Mouse (Mus musculus) embryonic facial prominence, embryonic 15.5 days (tissue): ENCODE measurements around the gene Prr18. TPM values are rescaled to one million over a fixed set of nuclear protein-coding genes. Genes with fewer than 3 reads are reported as not detected.
A peak's percentile ranks its signal among the peaks of the same experiment; 100 is the strongest.

ENCODE experiments used
- ATAC-seq: fragments of 200-750 bp; cut with Nextera tagmentation; 2 replicates; pipeline ENCODE4 v1.8.0; 2017; ENCODE audit warnings: low read depth, moderate TSS enrichment; ENCODE audit not compliant: insufficient number of reproducible peaks, low FRiP score, low TSS enrichment
- H3K27ac ChIP-seq: fragments of 300-500 bp; sonication (generic); replicated peaks from 2 replicates; pipeline ENCODE4 v1.5.1; 2015; ENCODE audit warnings: mild to moderate bottlenecking, inconsistent platforms
- H3K27me3 ChIP-seq: fragments of 300-500 bp; sonication (generic); 2 replicates; pipeline ENCODE4 v1.6.1; 2015; ENCODE audit warnings: inconsistent platforms
- H3K36me3 ChIP-seq: fragments of 300-500 bp; sonication (generic); 2 replicates; pipeline ENCODE4 v1.6.1; 2015; ENCODE audit warnings: mild to moderate bottlenecking, inconsistent platforms
- H3K4me1 ChIP-seq: fragments of 300-500 bp; sonication (generic); 2 replicates; pipeline ENCODE4 v1.6.1; 2015; ENCODE audit warnings: inconsistent platforms
- H3K4me2 ChIP-seq: fragments of 300-500 bp; sonication (generic); replicated peaks from 2 replicates; pipeline ENCODE4 v1.6.1; 2015; ENCODE audit warnings: mild to moderate bottlenecking, inconsistent platforms
- H3K4me3 ChIP-seq: fragments of 300-500 bp; sonication (generic); replicated peaks from 2 replicates; pipeline ENCODE4 v1.5.1; 2015; ENCODE audit warnings: mild to moderate bottlenecking, inconsistent platforms
- H3K9ac ChIP-seq: fragments of 300-500 bp; sonication (generic); 2 replicates; pipeline ENCODE4 v1.6.1; 2015; ENCODE audit warnings: inconsistent platforms
- H3K9me3 ChIP-seq: fragments of 300-500 bp; sonication (generic); replicated peaks from 2 replicates; pipeline ENCODE4 v1.6.1; 2016; ENCODE audit warnings: inconsistent platforms
- WGBS: fragments of 180-500 bp; shearing (Covaris S2); methylation state at CpG from one replicate; pipeline ENCODE4 v1.1.7; 2015; 5-methylcytosine and 5-hydroxymethylcytosine counted together
- polyA plus RNA-seq: library from polyadenylated mRNA; unstranded; fragments of >200 nt; fragmentation: Nextera tagmentation; extraction: Ambion mirVana; gene quantifications from 2 replicates; pipeline ENCODE4 v1.2.1, GENCODE M21; 2015

Prr18 gene
- polyA plus RNA-seq, 1 experiment from 2014 or later: 1.2 TPM

DNA sequence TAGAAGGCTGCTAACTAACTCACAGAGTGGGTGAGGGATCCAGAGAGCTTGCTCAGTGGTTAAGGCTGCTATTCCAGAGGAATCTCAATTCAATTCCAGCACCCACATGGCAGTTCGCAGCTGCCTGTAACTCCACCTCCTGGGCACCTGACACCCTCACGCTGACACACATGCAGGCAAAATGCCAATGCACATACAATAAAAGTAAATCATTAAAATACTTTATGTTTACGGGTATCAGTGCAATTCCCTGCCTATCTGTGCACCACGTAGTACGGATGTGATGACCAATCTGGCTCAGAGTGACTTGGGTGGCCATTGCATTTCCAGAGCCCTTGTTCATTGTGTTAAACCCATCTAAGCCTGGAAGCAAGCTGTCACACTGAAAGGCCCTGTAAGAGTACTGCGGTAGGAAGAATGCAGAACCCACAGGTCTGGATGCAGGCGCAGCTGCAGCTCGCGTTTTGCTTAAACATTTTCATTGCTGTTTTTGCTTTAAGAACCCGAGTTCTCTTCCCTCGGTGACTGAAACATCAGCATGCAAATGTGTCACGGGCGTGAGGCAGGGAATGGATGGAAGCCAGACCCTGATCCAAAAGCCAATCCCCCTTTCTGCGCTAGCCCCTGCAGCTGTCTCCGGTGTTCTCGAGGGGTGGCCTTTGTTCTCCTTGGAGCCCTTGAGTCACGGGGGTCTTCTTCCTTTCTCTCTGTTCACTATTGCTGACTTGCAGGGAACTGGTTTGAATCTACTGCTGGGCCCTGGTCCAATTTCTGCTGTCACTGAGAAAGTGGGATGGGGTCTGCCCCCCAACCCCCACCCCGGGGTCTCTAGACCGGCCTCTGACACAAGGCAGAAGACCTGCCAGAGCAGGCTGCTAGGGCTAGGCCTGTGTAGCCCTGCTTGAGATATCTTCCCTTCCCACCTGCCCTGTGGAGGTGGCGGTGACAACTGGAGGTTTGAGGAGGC is 30.5 kb downstream of the Prr18 start:
- Histone ChIP-seq H3K36me3 (no peaks in the 10 kb centered on the region), H3K9ac (no peak overlapping the region), H3K4me3 (no peak overlapping the region), H3K4me2 (peak overlapping the region; percentile 29; the same call in 1 of the 2 replicates), H3K4me1 (peaks cover 41% of the 10 kb centered on the region), H3K27me3 (no peaks in the 10 kb centered on the region), H3K9me3 (no peaks in the 10 kb centered on the region), H3K27ac (peak overlapping the region; percentile 25; the same call in 1 of the 2 replicates)
- WGBS: 11% methylated on average over 20 of the region's 20 CpGs
- no peak for ATAC-seq

DNA sequence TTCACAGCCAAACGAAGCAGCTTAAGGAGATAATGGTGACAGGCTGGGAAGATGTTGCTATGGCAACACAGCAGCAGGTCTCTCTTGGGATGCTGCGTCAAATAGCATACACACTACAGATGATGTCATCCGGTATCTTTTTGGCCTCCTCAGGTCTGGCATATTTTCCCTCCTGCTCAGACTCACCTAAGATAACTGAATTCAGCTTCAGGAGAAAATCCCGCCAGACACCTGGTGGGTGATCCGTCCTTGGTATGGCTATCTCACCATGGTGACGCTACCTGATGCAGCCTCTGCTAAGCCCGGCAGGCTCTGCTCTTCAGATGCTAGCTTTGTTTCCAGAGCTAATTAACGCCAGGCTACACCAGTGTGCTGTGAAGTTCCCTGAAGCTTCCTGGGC is 31.3 kb downstream of the Prr18 start:
- H3K4me2 ChIP-seq: no peak overlapping the region
- H3K4me1 ChIP-seq: peaks cover 41% of the 10 kb centered on the region
- no peak overlapping the region for H3K27ac ChIP-seq

DNA sequence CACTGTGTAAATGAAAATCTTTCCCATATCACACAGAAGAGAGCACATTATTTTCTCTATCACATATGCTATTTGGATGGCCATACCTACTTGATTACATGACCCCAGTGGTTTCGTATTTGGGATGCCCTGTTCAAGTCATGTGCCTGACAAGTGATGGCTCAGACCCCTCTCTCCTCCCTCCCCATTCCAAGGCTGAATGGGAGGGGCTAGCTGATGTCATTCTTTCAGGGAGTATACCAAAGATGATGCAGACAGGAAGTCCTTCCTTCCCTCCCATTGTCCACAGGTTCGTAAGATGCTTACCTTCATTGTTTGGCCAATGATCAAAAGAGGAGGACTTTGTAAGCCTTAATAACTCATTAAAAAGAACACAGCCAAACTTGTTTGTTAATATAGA is 31.9 kb downstream of the Prr18 start:
- WGBS: 63% methylated on average over 2 of the region's 2 CpGs
- Histone ChIP-seq H3K27me3 (no peaks in the 10 kb centered on the region), H3K9ac (no peak overlapping the region), H3K36me3 (no peaks in the 10 kb centered on the region), H3K4me2 (no peak overlapping the region), H3K27ac (no peak overlapping the region), H3K4me3 (no peak overlapping the region), H3K4me1 (peaks cover 41% of the 10 kb centered on the region), H3K9me3 (no peaks in the 10 kb centered on the region)
- no peak for ATAC-seq

More for the DNA sequence above, 31.3 kb downstream of the Prr18 start:
- no peaks in the 10 kb centered on the region for H3K27me3 ChIP-seq
- no peak overlapping the region for H3K4me3 ChIP-seq
- ATAC-seq: no peak
- H3K36me3 ChIP-seq: no peaks in the 10 kb centered on the region
- no peak overlapping the region for H3K9ac ChIP-seq
- WGBS: 24% methylated on average over 8 of the region's 8 CpGs
- no peaks in the 10 kb centered on the region for H3K9me3 ChIP-seq

DNA sequence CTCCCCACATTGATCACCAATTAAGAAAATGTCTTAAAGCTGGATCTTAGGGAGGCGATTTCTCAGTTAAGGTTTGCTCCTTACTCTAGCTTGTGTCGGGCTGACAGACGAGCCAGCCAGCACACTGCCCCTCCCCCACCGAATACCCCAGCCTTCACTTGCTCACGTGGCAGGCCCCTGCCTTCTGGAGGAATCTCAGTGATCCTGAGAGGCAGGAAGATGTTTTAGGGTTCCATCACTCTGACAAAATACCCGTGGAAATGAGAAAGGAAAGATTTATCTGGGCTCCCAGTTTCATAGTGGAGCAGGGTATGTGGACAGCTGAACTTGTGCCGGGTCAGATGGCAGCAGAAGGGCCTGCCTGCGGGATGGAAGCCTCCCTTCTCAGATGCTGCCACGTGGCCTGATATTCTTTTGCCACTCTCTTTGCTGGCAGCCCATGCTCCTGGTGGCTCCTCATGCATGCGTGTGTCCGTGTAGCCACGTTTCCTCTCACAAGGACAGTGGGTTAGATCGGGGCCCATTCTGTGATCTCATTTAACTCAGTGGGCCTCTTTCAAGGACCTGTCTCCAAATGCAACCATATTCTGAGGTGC is 33.5 kb downstream of the Prr18 start:
- no peak overlapping the region for H3K4me2 ChIP-seq
- no peaks in the 10 kb centered on the region for H3K36me3 ChIP-seq
- no peaks in the 10 kb centered on the region for H3K9me3 ChIP-seq
- H3K4me3 ChIP-seq: no peak overlapping the region
- H3K9ac ChIP-seq: no peak overlapping the region
- ATAC-seq: no peak
- H3K4me1 ChIP-seq: peaks cover 41% of the 10 kb centered on the region
- 33% methylated on average over 13 of the region's 13 CpGs for WGBS
- H3K27ac ChIP-seq: no peak overlapping the region
- H3K27me3 ChIP-seq: no peaks in the 10 kb centered on the region

DNA sequence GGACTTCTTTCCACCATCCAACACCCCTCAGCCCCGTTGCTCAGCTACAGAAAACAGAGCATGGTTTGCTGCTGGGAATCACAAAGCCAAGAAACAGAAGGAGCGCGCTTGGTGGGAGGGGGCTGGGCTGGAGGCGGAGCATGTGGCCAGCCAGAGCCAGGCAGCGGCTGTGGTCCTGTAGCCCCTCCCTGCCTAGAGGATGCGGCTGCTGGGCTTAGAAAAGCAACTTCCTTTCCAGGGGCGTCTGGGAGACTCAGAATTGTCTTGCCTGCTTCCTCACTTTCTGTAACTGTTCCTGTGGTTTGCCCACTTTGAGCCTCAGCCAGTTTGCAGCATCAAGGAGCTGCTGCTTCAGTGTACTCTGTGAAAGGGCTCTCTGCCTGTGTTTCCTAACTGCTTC is 34.6 kb downstream of the Prr18 start:
- H3K36me3 ChIP-seq: no peaks in the 10 kb centered on the region
- peak; percentile 79 for ATAC-seq
- H3K27me3 ChIP-seq: no peaks in the 10 kb centered on the region
- H3K9me3 ChIP-seq: no peaks in the 10 kb centered on the region
- peak overlapping the region; percentile 31 for H3K4me3 ChIP-seq
- H3K4me2 ChIP-seq: peak overlapping the region; percentile 61
- WGBS: 2% methylated on average over 7 of the region's 7 CpGs
- H3K27ac ChIP-seq: peak overlapping the region; percentile 86
- H3K9ac ChIP-seq: no peak overlapping the region; the same call in 1 of the 2 replicates
- peaks cover 36% of the 10 kb centered on the region for H3K4me1 ChIP-seq

DNA sequence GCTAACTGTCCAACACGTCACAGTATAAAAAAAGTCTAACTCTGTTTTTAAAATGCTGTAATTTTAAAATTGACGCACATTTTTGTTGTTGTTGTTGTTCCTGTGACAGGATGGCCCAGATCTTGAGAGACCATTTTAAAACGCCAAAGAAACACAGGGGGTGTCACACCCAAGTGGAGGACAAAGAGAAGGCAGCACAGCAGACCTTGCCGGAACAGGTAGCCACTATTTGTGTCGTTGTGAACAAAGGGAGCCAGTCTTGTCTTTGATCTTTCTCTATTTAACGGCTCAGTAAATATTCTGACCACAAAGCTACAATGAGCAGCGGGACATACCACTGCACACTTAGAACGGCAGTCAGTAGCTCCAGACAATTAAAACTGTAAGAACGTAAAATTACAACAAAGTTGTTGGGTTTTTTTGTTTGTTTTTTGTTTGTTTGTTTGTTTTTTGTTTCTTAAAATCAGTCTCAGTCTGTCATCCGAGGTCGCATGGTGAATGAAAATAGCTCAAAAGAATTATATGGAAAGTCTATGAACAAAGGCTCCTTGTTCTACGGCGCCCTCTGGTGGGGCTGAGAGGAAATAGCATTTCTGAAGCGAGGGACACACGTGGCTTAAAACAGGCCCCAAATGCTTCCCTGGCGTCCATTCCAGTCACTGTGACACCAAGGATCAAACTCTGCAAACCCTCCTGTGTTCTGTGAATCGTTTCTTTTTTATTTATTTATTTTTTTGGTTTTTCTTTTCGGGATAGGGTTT is 35.2 kb downstream of the Prr18 start:
- H3K9ac ChIP-seq: peak overlapping the region; percentile 3; the same call in 1 of the 2 replicates
- peaks cover 29% of the 10 kb centered on the region for H3K4me1 ChIP-seq
- WGBS: 2% methylated on average over 18 of the region's 18 CpGs
- no peaks in the 10 kb centered on the region for H3K9me3 ChIP-seq
- ATAC-seq: peak; percentile 22; the same call in 1 of the 2 replicates
- no peaks in the 10 kb centered on the region for H3K27me3 ChIP-seq
- peak overlapping the region; percentile 31 for H3K4me3 ChIP-seq
- peak overlapping the region; percentile 86 for H3K27ac ChIP-seq
- H3K36me3 ChIP-seq: no peaks in the 10 kb centered on the region
- H3K4me2 ChIP-seq: peak overlapping the region; percentile 61

DNA sequence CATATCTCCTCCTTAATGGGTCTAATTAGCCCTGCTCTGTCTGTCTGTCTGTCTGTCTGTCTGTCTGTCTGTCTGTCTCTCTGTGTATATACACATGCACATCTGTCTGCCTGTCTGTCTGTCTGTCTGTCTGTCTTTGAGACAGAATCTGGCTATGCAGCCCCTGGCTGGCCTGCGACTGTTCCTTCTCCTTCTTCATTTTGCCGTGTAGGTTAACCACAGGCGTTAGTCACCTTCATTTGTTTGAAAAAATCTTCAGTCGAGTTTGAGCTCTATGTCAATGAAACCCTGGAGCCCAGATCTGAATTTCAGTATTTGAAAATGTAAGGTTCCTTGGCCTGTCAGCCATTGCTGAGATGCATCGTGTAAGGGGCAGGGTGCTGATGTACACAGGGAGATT is 40.0 kb downstream of the Prr18 start:
- Histone ChIP-seq H3K9ac (no peak overlapping the region), H3K9me3 (no peaks in the 10 kb centered on the region), H3K4me2 (no peak overlapping the region), H3K27ac (no peak overlapping the region), H3K4me1 (peaks cover 1% of the 10 kb centered on the region), H3K4me3 (no peak overlapping the region), H3K27me3 (no peaks in the 10 kb centered on the region), H3K36me3 (no peaks in the 10 kb centered on the region)
- ATAC-seq: no peak
- 59% methylated on average over 5 of the region's 5 CpGs for WGBS

DNA sequence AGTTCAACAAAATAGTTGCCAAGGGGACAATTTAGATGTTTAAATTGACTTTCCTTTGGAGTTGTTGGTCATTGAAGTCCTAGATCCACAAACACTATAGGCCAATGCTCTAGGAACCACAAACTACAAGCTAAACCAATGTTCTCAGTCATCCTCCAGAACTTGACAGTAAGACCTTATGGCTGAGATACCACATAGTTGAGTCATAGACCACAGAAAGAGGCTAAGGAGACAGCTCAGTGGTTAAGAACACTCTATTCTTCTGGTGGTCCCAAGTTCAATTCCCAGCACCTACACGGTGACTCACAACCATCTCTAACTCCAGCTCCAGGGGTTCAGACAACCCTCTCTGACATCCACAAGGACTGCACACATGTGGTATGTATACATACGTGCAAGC is 48.2 kb downstream of the Prr18 start:
- no peak for ATAC-seq
- Histone ChIP-seq H3K9me3 (no peaks in the 10 kb centered on the region), H3K4me1 (peaks cover 6% of the 10 kb centered on the region), H3K9ac (no peak overlapping the region), H3K4me2 (no peak overlapping the region), H3K36me3 (no peaks in the 10 kb centered on the region), H3K27me3 (peaks cover 31% of the 10 kb centered on the region), H3K27ac (no peak overlapping the region), H3K4me3 (no peak overlapping the region)
- WGBS: 96% methylated on average over 2 of the region's 2 CpGs

DNA sequence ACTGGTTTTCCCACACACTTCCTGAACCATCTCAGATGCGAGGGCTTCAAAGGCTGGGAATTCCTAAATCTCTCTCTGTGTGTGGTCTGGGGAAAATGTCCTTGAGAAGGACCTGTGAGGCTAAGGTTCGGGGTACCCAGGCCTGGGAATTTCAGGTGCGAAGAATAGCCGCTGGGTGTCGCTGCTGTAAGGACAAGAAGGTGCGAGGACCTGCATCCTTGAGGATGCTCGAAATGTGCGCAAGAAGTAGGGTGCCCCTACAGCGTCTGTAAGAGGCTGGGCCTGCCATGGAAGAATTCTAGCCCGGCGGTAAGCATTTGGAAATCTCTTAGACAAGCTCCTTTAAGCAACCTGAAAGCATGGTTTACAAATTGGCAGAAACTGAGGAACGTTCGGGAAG is 51.2 kb downstream of the Prr18 start:
- H3K27me3 ChIP-seq: peaks cover 39% of the 10 kb centered on the region
- peaks cover 6% of the 10 kb centered on the region for H3K4me1 ChIP-seq
- H3K36me3 ChIP-seq: no peaks in the 10 kb centered on the region
- H3K9me3 ChIP-seq: no peaks in the 10 kb centered on the region
- WGBS: 3% methylated on average over 13 of the region's 13 CpGs
- H3K4me3 ChIP-seq: no peak overlapping the region
- no peak overlapping the region for H3K4me2 ChIP-seq
- no peak overlapping the region for H3K9ac ChIP-seq
- H3K27ac ChIP-seq: no peak overlapping the region
- no peak for ATAC-seq

DNA sequence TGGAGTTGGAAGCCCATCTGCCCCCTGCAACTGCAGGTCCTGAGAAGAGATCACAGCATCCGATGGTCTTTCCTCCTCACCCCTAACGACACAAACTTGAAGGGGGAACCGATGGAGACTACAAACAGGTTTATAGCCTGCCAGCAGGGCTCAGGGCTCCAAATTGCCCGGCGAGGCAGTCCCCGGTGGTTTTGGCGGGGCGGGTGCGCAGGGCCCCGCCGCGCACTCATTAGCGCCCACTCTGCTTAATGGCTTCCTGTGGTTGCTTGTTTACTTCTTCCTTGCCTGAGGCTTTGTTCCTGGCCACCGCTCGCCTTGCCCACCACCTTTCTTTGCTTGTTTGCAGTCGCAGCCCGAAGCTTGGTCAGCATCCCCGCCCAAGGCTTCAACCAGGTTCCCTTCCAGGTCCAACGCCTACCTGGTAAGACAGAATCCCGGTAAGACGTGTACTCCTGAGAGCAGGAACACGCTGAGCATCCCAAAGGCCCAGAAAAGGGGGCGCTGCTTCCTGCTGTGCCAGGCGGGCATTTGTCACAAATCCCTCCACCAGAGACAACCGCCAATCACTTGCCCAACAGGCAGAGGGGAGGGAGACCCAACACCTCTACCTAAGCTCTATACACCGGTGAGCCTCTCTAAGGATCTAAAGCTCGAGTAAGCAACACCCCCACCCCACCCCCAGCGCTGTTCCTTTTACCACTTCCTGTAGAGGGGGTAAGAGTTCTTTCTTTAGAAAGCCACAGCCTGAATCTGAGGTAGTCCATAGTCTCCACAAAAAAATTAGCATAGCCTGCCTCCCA is 51.9 kb downstream of the Prr18 start:
- Histone ChIP-seq H3K9ac (no peak overlapping the region), H3K9me3 (no peaks in the 10 kb centered on the region), H3K36me3 (no peaks in the 10 kb centered on the region), H3K27ac (no peak overlapping the region), H3K4me3 (peak overlapping the region; percentile 12), H3K4me2 (peak overlapping the region; percentile 22; the same call in 1 of the 2 replicates), H3K27me3 (peaks cover 39% of the 10 kb centered on the region), H3K4me1 (peaks cover 6% of the 10 kb centered on the region)
- ATAC-seq: no peak
- 2% methylated on average over 28 of the region's 28 CpGs for WGBS
